27 mouse cellular contexts compared by ENCODE assay signal in genomic region chr4:88307691-88308090, GRCm38 (mm10).
DNase-seq lines count a peak whose midpoint lies in the region; ATAC-seq lines count a peak whose summit lies in the region.
"Had no signal": no experiment of that assay in that cellular context is flagged by ENCODE, and none has a peak within 500 bp of the region (broad histone marks: within the 10 kb centered on the region; RNA-seq: fewer than 3 reads in every experiment).

No protein-coding gene starts in this region.

- H3K4me2 ChIP-seq in liver, embryonic 11.5 days: peak overlapping the region; percentile 18; the same call in 1 of the 2 replicates
- no peak overlapping the region for H3K4me2 ChIP-seq in liver, embryonic 16.5 days (ENCODE audit: low read depth, low read length)
- H3K4me2 ChIP-seq: forebrain, embryonic 15.5 days; heart, embryonic 11.5 days; hindbrain, embryonic 13.5 days had no signal

- peak; percentile 32 for DNase-seq in liver, embryonic 11.5 days (ENCODE audit: low spot score)
- no peak for DNase-seq in kidney, adult 11 months
- no peak for DNase-seq in layer of hippocampus, adult 8-10 months (ENCODE audit: low spot score in 2 of 2)
- DNase-seq in gastrocnemius, postnatal 10 days: no peak
- DNase-seq in kidney, postnatal 4 days: no peak
- DNase-seq: adrenal gland, postnatal 10 days; B cell, adult 2 months; cerebellum, adult 18-20 months; cerebellum, postnatal 10 days; gastrocnemius, postnatal 36 days; heart, adult 18-20 months; heart, postnatal 4 days; kidney, adult 9 months; kidney, postnatal 25 days; layer of hippocampus, postnatal 36 days; lung, postnatal 36 days; midbrain, embryonic 14.5 days; spleen, adult 18-20 months; thymus, postnatal 25 days had no signal

- no peak overlapping the region for H3K27ac ChIP-seq in liver, embryonic 11.5 days (ENCODE audit: low read depth, low read length)
- H3K27ac ChIP-seq in liver, embryonic 16.5 days (ENCODE audit: low read length): no peak overlapping the region; the same call in 1 of the 2 replicates
- H3K27ac ChIP-seq: forebrain, embryonic 15.5 days; hindbrain, embryonic 13.5 days; layer of hippocampus, adult 2 months had no signal

- peaks cover 2% of the 10 kb centered on the region; the same call in 1 of the 2 replicates for H3K4me1 ChIP-seq in liver, embryonic 11.5 days (replicated peaks; ENCODE audit: control insufficient read depth, insufficient read depth, low read length)
- H3K4me1 ChIP-seq in liver, embryonic 16.5 days (ENCODE audit: control insufficient read depth, low read depth, low read length): peaks cover 5% of the 10 kb centered on the region; the same call in 1 of the 2 replicates
- H3K4me1 ChIP-seq: forebrain, embryonic 15.5 days; hindbrain, embryonic 13.5 days had no signal

- H3K9me3 ChIP-seq in liver, embryonic 11.5 days (ENCODE audit: control insufficient read depth, low read length): no peaks in the 10 kb centered on the region
- H3K9me3 ChIP-seq in liver, embryonic 16.5 days (replicated peaks; ENCODE audit: control insufficient read depth, low read length): no peaks in the 10 kb centered on the region
- H3K9me3 ChIP-seq: forebrain, embryonic 15.5 days; hindbrain, embryonic 13.5 days; megakaryocyte, embryonic 14.5 days had no signal

- H3K4me3 ChIP-seq in liver, embryonic 11.5 days (ENCODE audit: low read depth, low read length): no peak overlapping the region
- H3K4me3 ChIP-seq in liver, embryonic 16.5 days (ENCODE audit: low read depth, low read length): no peak overlapping the region
- H3K4me3 ChIP-seq: forebrain, embryonic 15.5 days; hindbrain, embryonic 13.5 days; layer of hippocampus, adult 2 months; megakaryocyte, embryonic 14.5 days had no signal

- no peak overlapping the region for H3K9ac ChIP-seq in liver, embryonic 11.5 days (ENCODE audit: low read depth, low read length)
- no peak overlapping the region for H3K9ac ChIP-seq in liver, embryonic 16.5 days (ENCODE audit: low read depth, low read length)
- H3K9ac ChIP-seq: forebrain, embryonic 15.5 days; hindbrain, embryonic 13.5 days had no signal

- no peaks in the 10 kb centered on the region for H3K27me3 ChIP-seq in liver, embryonic 11.5 days (replicated peaks; ENCODE audit: control insufficient read depth, insufficient read depth, low read length)
- H3K27me3 ChIP-seq in liver, embryonic 16.5 days (ENCODE audit: control insufficient read depth, insufficient read depth, low read depth, low read length): no peaks in the 10 kb centered on the region
- H3K27me3 ChIP-seq: forebrain, embryonic 15.5 days; hindbrain, embryonic 13.5 days; megakaryocyte, embryonic 14.5 days had no signal

- ATAC-seq in common myeloid progenitor, adult 5-6 weeks (replicated peaks; ENCODE audit: low read depth, poor library complexity, severe bottlenecking): peak; percentile 77
- peak; percentile 96 for ATAC-seq in liver, embryonic 11.5 days (replicated peaks; ENCODE audit: low FRiP score)
- ATAC-seq in liver, embryonic 16.5 days (ENCODE audit: low read depth): peak; percentile 90
- ATAC-seq: forebrain, embryonic 15.5 days; intestine, embryonic 16.5 days had no signal

- 47% methylated on average over 3 of the region's 3 CpGs for WGBS in liver, embryonic 11.5 days
- WGBS in liver, embryonic 16.5 days (ENCODE audit: insufficient replicate concordance): 34% methylated on average over 3 of the region's 3 CpGs

- no peaks in the 10 kb centered on the region for H3K36me3 ChIP-seq in liver, embryonic 11.5 days (ENCODE audit: control insufficient read depth, insufficient read depth, low read length)
- H3K36me3 ChIP-seq in liver, embryonic 16.5 days (ENCODE audit: control insufficient read depth, insufficient read depth): no peaks in the 10 kb centered on the region
- H3K36me3 ChIP-seq: forebrain, embryonic 15.5 days; hindbrain, embryonic 13.5 days had no signal
